Mouse (Mus musculus): ENCODE data around the gene Hps4.

- TF ChIP-seq CTCF (IDR thresholded peaks at IDR 0.05; ENCODE audit: low read depth, low read length) (no peak), POLR2A (IDR thresholded peaks at IDR 0.05; ENCODE audit: borderline replicate concordance, low read depth, low read length) (no peak)
Measured at GRCm38 (mm10) chr5:112295564-112295963, 47.3 kb upstream of the Hps4 start.

Data from bone marrow macrophage, adult 2 months (primary cell).